Mouse (Mus musculus): Measurements from ENCODE around the gene Erp27.
A peak's percentile ranks its signal among the peaks of the same experiment; 100 is the strongest.

Erp27 gene

DNA sequence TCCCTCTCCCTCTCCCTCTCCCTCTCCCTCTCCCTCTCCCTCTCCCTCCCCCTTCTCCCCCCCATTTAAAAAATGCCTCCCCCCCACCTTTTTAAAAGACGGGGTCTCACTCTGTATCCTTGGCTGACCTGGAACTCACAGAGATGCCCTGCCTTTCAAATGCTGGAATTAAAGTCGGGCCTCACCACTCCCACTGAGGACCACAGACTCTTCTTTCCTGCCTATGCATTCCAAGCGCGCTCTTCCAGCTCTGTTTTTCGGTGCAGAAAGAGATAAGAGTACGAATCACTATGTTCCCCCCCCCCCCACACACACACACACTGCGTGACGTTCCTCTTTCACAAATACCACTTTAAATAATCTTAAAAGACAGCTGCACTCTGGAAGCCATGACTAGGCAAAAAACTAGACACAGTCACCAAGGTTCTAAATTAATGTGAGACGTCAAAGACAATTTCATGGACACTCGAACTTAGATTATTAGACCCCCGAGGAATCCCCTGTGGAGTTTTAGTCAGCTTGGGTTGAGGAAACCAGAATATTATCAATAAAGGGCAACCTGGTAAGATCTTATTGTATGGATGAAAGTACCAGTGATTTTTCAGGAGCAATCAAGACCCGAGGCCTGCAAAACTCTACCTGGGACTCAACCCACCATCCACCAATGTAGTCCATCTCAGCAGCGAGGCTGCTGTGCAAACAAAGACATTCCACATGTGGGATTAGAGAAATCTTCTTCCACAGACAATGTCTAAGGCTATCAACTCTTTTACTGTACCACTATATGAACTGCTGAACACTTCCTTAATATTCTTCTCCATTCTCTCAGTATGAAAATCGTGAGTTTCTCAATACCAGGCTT lies 17.6 kb upstream of the Erp27 start:
- DNase-seq (ENCODE audit: low spot score in 2 of 2), result no peak

- peak; percentile 44 to 62 for DNase-seq (ENCODE audit: low spot score in 2 of 2)
Observed at GRCm38 (mm10) chr6:136938331-136939126, 16.5 kb upstream of the Erp27 start.

DNA sequence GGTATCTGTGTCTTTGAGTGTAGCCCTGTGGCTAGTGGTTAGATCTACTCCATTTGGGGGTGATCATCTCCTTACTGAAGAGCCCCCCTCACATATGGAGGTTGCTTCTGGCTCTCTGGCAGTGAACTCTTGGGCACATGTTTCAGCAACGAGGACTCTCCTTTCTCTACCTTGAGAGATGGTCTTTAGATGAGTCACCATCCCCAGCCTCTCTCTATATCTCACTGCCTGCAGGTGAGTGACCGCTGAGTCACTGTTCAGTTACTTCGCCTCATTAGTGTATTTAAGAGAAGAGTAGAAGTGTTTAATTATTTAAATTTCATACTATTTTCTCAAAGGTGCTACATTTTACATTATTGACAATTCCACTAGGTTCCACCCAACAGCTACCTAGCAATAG lies 15.1 kb upstream of the Erp27 start:
- DNase-seq (ENCODE audit: low spot score in 2 of 2), result no peak

DNA sequence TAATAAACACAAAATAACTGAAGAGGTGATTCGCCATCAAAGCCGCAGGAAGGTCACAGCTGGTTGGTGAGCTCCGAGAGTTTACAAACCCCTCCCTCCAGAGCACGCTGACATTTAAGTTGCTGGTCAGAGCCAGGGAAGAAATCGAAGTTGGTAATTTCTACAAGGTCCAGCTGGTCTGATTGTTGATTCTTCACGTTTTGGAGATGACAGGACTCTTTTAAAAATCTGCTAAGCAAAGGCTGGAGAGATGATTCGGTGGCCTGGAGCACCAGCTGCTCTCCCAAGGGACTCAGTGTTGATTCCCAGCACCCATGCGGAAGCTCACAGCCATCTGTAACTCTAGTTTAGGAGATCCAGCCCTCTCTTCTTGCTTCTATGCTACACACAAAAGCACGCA lies 14.4 kb upstream of the Erp27 start:
- DNase-seq (ENCODE audit: low spot score in 2 of 2), result no peak

GRCm38 (mm10) chr6:136935233-136935632 lies 13.3 kb upstream of the Erp27 start:
- DNase-seq (ENCODE audit: low spot score in 2 of 2), result no peak

- no peak for DNase-seq (ENCODE audit: low spot score in 2 of 2)
Observed at GRCm38 (mm10) chr6:136934068-136934467, 12.1 kb upstream of the Erp27 start.

GRCm38 (mm10) chr6:136931246-136931645 lies 9.3 kb upstream of the Erp27 start:
- no peak for DNase-seq (ENCODE audit: low spot score in 2 of 2)

DNA sequence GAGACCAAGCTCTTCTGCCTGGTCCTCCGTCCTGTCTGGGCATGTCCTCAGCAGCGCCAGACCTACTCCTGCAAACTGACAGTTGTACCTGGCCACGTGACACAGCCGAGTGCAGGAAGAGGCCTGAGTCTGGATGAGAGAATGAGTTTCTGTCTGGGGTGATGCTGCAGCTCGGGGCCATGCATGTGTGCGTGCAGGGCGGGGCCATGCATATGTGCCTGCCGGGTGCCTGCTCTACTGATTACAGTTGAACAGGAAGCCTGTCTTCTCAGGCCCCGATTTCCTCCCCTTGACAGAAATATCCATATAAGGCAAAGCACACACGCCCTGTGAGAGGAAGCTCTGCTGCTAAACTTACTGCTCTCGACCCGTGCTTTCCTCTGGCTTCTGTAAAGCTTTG lies 8.7 kb upstream of the Erp27 start:
- DNase-seq (ENCODE audit: low spot score in 2 of 2), result peak; percentile 63 to 81

DNA sequence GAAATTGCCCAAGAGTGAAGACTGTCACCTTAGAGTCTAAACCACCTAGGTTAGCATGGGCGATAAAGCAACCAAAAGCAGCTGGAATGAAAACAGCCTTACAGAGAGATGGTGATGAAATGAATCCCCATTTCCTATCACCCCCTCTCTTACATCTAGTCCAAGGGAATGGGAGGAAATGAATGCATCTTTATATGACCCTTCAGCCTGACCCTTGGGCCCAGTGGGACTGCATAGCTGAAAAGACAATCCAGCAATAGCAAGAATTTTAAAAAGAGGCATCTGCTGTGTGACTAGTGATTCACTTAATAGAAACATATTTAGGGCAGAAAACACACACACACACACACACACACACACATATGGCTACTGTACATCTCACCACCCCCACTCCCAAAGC lies 5.6 kb upstream of the Erp27 start:
- DNase-seq (ENCODE audit: low spot score in 2 of 2), result peak in 1 of 2 experiments; percentile 48

DNA sequence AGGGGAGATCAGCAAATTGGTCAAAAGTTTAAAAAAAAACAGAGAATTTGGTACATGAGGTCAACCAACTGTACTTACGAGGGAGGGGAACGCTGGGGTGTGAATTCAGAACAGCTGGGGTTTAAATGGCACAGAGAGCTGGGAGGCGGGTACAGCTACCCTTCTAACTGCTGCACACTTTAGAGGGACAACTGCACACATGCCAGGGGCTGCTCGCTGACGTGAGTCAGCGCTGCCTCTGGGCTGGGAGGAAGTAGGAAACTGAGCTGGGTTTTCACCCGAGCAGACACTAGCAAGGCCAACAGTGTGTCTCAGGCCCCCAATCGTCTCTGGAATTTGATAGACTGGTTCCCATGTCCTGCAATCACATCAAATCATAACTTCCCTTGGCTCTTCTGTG lies 3.1 kb upstream of the Erp27 start:
- DNase-seq (ENCODE audit: low spot score in 2 of 2), result no peak

DNA sequence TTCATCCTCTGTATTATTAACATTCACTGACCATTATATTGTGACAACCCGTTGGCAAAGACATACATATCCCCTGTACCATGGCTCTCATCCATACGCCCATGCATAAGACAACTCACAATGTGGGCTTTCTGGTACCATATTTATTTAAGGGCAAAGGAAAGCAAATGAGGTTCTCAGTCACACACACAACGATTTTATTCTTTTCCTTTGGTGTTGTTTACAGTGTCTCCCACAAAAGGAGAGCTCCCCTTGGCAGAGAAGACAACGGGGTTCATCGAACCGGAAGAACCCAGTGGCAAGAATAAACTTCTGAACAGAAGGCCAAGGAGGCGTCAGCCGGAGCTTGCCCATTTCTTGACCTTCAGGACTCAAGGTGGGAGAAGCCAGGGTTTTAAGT lies 1.6 kb upstream of the Erp27 start, which contains the start of gene Pde6h:
Pde6h (plus strand) TSS at position 301 of the 400 bp plus-strand sequence.
- no peak for DNase-seq (ENCODE audit: low spot score in 2 of 2)

DNA sequence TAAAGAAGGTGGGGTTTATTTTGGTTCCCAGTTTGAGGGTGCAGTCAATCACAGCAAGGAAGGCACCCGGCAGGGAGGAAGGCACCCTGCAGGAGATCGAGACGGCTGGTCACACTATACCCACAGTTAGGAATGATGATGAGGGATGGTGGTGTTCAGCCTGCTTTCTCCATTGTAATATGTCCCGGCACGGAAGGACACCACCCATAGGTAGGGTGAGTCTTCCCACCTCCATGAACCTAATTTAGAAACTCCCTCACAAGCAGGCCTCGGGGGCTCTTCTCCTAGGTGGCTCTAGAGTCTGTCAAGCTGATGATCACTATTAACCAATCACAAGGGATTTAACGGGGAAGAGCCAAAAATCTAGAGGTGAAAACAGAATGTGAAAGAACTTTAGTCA lies 891 bp upstream of the Erp27 start:
- DNase-seq (ENCODE audit: low spot score in 2 of 2), result no peak

GRCm38 (mm10) chr6:136921601-136922000 lies 379 bp downstream of the Erp27 start:
- no peak for DNase-seq (ENCODE audit: low spot score in 2 of 2)

- DNase-seq (ENCODE audit: low spot score in 2 of 2), result peak; percentile 58 to 87
Observed at GRCm38 (mm10) chr6:136920320-136921257, 1.4 kb downstream of the Erp27 start.

- no peak for DNase-seq (ENCODE audit: low spot score in 2 of 2)
Observed at GRCm38 (mm10) chr6:136917885-136918284, 4.1 kb downstream of the Erp27 start.

DNA sequence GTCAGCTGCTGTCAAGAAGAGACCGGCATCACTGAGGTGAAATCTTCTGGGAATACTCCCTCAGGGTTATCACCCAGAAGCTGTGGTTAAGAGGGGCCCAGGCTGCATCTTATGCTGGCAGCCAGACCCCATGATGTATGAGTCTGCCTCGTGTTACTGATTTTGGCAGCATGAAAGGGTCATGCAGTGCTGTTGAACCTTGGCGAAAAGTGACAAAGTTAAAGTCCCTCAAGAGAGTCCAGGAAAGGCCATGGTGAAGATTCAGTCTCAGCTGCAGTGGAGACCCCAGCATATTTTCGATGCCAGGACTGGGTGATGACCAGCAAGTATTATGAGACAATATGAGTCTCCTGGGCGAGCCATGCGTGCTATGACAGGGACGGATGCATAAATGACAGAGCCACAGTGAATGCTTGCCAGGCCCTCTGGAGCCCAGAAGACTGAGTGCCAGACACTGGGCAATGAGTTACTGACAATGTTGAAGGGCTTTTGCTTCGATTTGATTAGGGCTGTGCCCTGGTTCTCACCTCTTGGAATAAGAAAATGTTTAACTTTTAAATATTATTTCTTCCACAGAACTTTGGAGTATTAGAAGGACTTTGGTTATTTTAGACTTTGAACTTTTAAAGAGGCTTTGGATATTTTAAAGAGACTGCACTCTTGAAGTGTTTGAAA lies 6.1 kb downstream of the Erp27 start:
- peak in 1 of 2 experiments; percentile 39 for DNase-seq (ENCODE audit: low spot score in 2 of 2)

DNA sequence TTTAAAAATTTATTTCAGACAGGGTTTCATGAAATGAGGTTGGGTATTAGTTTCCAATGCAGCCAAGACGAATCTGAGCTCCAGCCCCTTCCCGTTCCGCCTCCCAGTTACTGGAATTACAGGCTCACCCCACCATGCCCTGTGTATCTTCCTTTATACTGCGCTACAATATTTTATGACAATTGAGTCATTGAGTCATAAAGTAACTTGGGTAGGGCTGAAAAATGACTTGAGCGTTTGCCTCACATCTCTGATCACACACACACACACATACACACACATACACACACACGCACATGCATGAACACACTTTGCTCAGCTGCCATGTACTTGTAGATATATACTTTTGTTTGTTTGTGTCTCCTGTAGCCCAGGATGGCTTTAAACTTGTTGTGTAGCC lies 7.7 kb downstream of the Erp27 start:
- no peak for DNase-seq (ENCODE audit: low spot score in 2 of 2)

- DNase-seq (ENCODE audit: low spot score in 2 of 2), result peak; percentile 54 to 67
Observed at GRCm38 (mm10) chr6:136913384-136914126, 8.4 kb downstream of the Erp27 start.

GRCm38 (mm10) chr6:136912751-136913265 lies 9.2 kb downstream of the Erp27 start:
- DNase-seq (ENCODE audit: low spot score in 2 of 2), result no peak

DNA sequence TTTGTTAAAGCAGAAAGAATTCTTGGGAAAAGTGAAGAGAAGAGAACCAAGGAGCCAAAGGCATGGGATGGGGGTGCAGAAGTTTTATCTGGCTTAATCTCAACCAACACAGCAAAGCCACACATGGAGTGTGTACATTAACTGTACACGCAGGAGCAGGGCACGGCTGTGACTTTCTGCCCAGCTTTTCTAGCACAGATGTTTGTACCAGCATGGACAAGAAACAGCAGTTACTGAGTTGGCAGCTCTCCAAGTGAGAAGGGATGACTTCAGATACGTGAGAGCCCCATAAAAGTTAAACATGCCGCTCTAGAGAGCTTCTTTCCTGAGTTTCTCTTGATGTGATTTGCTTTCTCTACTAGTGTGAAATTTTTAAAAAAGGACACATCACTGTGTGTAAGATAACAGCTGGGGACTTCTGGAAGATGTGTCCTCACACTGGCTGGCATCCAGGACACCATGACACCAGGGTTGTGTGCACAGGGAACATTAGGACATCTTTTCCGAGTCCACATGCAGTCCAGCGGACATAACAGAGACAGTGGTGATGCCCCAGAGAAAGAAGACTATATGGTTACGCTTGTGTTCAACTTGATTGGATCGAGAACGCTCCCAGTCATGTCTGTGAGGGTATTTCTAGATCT lies 11.6 kb downstream of the Erp27 start:
- DNase-seq (ENCODE audit: low spot score in 2 of 2), result no peak
